Mouse (Mus musculus): ENCODE results near the gene Slc51a.

GRCm38 (mm10) chr16:32508035-32508434, 20.4 kb upstream of the Slc51a start:
- no peak for TF ChIP-seq CTCF (IDR thresholded peaks at IDR 0.05; ENCODE audit: borderline replicate concordance, insufficient read depth, low read length)
- no peak for TF ChIP-seq POLR2A (IDR thresholded peaks at IDR 0.05; ENCODE audit: low read depth, low read length)

All from embryonic fibroblast, embryonic 13.5 days (primary cell).